Mouse (Mus musculus): Measurements from ENCODE around the gene Col6a1.

The Col6a1 gene

DNA sequence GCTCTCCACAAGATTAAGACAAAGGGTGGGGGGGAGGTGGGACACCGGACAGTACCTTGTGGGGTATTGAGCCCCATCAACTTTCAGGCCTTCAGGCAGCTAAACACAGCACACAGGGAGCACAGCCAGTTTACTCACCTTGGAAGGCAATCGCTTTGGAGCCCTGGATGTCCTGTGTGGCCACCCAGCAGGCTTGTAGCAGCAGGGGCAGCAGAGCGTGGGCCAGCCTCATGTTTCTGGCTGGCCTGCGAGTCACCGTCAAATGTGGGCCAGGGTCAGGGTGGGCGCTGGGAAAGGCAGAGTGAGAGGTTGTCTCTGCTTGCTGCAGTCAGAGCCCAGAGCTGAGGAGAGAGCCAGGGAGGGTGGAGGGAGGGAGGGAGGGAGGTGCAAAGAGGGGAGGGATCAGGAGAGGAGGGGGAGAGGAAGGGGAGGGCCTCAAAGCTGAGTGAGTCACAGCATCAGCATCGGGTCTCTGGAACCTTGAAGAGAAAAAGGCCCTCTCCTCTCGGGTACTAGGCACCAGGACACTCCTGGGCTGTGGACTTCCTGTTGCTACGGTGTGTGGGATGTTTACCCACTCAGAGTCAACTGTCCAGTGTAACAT, at the start of gene Col6a1:
Gene Col6a1 (minus strand): TSS at position 487 of the 604 bp plus-strand sequence.
- no peak for DNase-seq

GRCm38 (mm10) chr10:76771624-76772023, 45.7 kb upstream of the Col6a1 start:
- DNase-seq: no peak

DNA sequence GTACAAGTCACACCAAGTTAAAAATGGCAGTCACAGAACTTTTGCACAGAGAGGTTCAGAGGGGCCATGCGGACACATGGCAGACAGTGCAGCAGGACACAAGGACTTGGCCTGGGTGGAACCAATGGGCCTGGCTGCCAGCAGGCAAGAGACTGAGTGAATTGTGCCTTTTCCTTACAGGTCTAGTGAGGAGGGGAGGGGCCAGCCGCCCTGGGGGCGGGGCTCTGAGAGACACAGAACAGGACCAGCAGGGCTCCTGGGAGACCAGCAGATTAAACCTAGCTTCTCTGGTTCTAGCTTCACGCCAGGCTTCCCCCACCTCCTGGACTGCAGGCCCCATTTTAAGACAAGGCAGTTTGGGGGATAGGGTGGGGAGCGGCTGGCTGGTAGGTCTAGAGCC, 45.1 kb upstream of the Col6a1 start:
- DNase-seq: no peak

DNA sequence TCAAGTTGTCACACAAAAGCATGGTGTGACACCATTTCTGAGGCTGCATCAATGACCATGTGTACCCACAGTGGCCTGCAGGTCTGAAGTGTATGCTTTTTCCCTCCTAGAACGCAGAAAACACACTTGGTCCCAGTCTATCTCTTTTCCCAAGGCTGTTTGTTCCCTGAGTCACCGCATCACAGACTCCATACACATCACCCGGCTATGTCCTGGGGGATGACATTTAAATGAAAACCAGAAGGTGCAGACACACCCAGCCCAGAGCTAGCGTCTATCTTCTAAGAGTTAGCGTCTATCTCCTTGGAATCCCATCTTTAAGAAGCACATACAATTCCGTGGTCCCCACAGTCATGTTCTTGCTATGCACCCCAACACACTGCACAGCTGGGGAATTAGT, 43.6 kb upstream of the Col6a1 start:
- no peak for DNase-seq

GRCm38 (mm10) chr10:76766196-76766595, 40.2 kb upstream of the Col6a1 start:
- DNase-seq: no peak

- DNase-seq: no peak
These were observed 39.0 kb upstream of the Col6a1 start for GRCm38 (mm10) chr10:76764927-76765326.

DNA sequence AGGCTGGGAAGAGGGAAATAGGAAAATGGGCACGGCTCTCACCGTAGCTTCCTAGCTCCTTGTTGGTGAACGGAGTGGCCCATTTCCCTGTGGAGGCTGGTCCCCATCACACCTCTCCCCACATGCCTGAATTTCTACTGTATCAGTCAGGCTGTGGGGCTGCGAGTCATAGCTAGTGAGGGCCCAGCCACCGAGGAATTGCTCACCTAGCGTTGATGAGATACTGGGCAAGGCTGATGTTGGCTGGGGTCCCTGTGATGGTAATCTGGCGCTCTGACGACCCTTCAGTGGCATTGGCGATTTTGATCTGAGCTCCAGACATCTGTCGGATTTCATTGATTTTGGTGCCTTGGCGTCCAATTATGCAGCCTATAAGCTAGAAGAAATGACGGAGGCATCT, 37.0 kb upstream of the Col6a1 start:
- no peak for DNase-seq

- no peak for DNase-seq
These were observed 36.4 kb upstream of the Col6a1 start for GRCm38 (mm10) chr10:76762411-76762810.

DNA sequence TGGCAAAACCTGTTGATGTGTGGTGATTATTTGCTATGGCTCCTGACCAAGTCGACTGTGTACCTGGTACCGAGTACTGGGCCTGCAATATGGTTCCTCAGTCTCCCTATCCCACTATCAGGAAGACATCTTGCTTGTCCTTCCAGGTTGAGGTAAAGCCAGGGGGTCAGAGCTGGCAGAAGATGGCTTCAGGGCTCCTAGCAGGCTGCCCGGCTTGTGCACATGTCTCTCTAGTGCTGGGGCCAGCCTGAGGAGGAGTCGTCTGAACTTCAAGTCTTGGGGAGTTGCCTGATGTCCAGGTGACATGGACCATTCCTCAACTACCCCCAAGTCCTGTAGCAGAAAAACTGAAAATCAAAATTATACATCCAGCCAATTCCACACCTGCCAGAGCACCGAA, 33.9 kb upstream of the Col6a1 start:
- DNase-seq: no peak

DNA sequence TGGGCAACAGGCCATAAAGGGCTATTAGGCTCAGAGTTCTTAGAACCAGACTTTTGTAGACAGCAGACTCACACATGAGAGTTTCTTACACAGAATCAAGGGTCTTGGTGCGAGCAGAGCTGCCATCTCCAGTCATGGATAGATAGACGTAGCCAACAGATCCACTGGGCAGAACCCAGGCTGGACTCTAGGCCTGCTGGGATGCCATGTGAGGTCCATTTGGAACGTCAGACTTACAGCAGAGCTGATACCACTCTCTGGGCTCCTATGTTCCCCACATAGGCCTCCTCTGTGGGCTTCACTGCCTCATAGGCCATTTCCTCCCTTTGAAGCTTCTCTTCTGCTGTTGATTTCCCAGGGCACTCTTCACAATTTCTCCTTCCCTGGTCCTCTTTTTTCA, 27.7 kb upstream of the Col6a1 start:
- DNase-seq: no peak

DNA sequence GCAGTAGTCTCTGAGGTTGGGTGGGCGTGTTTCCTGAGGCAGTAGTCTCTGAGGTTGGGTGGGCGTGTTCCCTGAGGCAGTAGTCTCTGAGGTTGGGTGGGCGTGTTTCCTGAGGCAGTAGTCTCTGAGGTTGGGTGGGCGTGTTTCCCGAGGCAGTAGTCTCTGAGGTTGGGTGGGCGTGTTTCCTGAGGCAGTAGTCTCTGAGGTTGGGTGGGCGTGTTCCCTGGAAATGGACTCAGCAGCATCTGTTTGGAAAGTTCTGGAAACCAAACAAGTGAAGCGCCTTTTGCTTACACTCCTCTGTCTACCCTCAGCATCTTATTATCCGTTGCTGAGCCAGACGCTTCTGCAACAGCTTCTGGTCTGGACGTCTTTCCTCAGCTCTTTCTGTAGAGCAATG, 18.3 kb upstream of the Col6a1 start:
- peak; percentile 42 for DNase-seq

DNA sequence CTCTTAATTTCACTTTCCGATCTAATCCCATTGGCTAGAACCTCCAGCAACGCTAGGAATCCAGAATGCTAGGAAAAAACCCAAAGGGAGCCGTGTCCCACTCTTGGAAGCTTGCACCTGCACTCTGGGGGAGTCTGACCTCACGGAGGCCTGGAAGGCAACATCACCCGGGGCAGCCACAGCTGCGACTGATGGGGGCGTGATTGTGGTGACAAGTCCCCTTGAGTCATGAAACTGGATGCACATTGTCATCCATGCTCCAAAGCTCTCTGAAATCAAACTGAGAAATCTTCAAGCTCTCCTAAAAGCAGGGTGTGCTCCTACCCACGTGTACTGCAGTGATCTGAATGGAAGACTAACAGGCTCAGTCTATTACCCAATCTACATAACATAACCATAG, 10.8 kb upstream of the Col6a1 start:
- no peak for DNase-seq

GRCm38 (mm10) chr10:76734979-76735378, 9.0 kb upstream of the Col6a1 start:
- DNase-seq: peak; percentile 77

DNA sequence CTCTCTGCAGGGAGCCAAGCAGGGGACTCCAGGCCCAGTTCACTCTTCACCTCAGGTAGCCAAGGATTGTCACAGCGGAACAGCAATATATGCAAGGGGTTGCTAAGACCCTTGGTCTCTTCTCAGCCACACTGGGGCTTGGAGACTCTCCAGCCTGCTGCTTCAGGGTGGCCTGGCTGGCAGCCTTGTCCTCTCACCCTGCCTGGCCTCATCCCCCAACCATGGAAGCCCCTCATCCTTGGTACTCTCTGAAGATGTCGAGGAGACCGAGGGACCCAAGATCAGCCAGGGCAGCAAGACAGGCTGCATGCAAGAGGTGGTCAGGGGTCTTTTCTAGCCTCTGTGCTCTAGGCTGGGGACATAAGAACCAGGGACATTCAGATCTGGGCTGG, 7.7 kb upstream of the Col6a1 start:
- DNase-seq: no peak

- DNase-seq: peak; percentile 65
These were observed 7.1 kb upstream of the Col6a1 start for GRCm38 (mm10) chr10:76732881-76733676.

- DNase-seq: no peak
These were observed 6.4 kb upstream of the Col6a1 start for GRCm38 (mm10) chr10:76732391-76732790.

DNA sequence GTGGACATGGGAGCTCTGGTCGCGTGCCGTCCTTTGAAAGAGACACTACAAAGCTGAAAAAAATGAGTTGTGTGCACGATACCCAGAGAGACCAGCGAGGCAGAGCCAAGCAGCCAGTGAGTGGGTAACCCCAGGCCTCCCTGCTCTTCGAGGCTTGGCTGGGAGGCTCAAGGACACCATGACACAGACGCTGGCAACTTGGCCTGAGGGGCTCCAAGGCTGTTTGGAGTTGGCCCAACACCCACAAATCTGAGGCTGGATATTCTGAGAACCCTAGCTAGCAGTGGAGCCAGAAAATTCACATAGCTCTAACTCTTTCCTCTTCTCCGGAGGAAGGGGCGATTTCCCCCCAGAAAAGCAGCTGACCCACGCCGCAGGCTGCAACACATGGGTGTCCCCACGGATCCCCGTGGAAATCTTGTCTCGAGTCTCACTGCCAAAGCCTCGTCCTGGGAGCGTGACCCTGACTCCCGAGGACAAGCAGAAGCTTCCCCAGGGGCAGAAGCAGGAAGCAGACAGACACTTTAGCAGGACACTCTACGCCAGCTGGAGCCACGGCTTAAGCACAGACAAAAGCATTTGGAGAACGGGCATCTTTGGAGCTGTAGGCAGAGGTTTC, 5.8 kb upstream of the Col6a1 start:
- DNase-seq: no peak

GRCm38 (mm10) chr10:76729631-76730620, 4.0 kb upstream of the Col6a1 start:
- peak; percentile 72 for DNase-seq

- peak; percentile 44 for DNase-seq
These were observed 2.4 kb upstream of the Col6a1 start for GRCm38 (mm10) chr10:76728369-76728768.

- no peak for DNase-seq
These were observed 1.3 kb upstream of the Col6a1 start for GRCm38 (mm10) chr10:76727301-76727700.

DNA sequence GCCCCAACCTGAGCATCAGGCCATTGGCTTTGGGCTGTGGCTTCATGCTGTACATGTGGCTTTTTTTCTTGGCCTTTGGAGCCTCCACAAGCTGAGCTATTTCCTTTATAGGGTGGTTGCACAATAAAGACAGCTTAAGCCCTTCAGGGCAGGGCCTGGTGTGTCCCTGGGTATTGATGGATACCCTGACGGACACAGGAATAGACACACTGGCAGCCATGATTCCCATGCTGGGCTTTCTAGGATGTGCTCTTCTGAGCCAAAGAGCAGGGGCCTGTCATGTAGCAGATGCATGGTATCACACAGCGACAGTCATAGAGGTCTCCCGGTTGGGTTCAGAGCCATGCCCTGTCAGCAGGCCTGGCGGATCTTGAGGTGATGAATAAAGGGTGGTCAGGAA, 898 bp upstream of the Col6a1 start:
- DNase-seq: no peak

DNA sequence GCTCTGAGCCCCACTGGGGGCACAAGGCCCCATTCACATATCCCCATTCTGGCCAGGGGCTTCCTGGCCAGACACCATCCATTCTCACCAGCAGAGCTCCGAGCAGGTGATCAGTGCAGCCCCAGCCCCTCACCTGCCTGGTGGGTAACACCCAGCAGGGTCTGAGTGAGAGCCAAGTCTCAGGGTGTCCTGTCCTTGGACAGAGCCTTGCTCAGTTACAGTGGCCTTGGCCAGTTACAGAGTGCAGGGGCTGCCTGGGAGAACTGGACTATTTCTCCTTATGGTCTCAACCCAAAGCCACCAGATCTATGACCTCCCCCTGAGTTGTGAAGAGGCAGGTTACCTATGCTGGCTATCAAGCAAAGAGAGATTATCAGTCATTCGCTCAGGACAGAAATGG, 871 bp downstream of the Col6a1 start:
- DNase-seq: no peak

DNA sequence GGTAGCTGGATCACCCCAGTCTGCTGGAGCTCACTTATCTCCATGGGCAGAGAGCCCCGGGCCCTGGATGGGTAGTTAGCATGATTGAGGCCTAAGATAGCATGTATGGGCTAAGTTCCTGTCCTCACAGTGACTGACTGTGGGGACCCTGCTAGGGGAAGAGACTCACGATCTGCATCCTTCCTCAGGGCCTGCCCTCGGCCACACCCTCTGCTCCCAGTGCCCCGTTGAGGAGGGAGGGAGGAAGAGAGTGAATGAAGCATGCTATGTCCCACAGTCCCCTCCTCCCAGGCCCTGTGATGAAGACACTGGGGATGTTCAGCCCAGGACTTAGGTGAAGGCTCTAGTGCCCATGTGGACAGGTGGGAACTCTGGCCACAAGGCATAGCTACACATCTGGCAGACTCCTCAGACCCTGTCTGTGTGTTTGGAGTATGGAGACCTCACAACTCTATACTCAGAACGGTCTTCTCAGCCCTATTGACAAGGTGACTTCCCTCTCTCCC, 1.7 kb downstream of the Col6a1 start:
- DNase-seq: no peak

All from right cerebral cortex, postnatal 25 days (tissue).